Mouse (Mus musculus): ENCODE measurements at regions not wholly inside any gene's neighbourhood (a gene's known extent, or its start where the extent isn't known, plus 50 kb on each side); places are given as distances from the start of the nearest gene placed in this dataset.

DNA sequence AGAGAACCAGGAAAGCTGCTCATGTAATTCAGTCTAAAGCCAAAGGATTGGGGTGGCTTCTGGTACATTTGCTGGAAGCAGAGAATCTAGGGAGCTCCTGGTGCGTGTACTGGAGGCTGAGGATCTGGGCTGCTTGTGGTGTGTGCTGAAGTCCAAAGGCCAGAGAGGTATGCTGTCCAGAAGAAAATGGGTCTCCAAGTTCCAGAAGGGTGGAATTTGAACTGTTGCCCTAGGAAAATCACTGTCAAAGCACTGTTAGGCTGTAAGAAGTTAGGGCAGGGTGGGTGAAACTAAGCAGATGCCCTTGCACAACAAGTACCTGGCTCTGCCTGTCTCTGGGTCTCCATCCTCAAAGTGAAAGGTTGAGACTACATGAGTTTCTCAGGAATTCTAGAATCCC, 201.9 kb upstream of the Serp2 start:
- TF ChIP-seq CHD2 (IDR thresholded peaks at IDR 0.05; ENCODE audit: low read depth, low read length) = no peak
- TF ChIP-seq MAFK (IDR thresholded peaks at IDR 0.05; ENCODE audit: insufficient read depth, low read depth, low read length) = no peak
- no peak for TF ChIP-seq HCFC1 (IDR thresholded peaks at IDR 0.05; ENCODE audit: borderline replicate concordance, insufficient read depth, low read length)
- TF ChIP-seq ZNF384 (IDR thresholded peaks at IDR 0.05; ENCODE audit: low read depth, low read length) = no peak
- TF ChIP-seq ZC3H11A (IDR thresholded peaks at IDR 0.05; ENCODE audit: borderline replicate concordance, low read depth, low read length) = no peak
